Mouse (Mus musculus): Measurements from ENCODE around the gene Wdr45.

DNA sequence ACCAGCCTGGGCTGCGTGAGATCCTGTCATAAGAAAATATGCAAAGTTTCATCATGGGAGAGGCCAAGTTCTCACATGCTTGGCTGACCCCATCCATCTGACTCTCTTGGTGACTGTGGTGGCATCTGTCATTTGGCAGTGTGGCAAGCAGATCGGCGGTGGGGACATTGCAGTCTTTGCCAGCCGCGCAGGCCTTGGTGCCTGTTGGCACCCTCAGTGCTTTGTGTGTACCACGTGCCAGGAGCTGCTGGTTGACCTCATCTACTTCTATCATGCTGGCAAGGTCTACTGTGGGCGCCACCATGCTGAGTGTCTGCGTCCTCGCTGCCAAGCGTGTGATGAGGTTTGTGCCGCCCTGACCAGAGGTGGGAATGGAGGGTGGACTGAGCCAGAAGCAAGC, 49.3 kb upstream of the Wdr45 start:
- no peak for TF ChIP-seq CTCF (IDR thresholded peaks at IDR 0.05; ENCODE audit: extremely low read depth, insufficient read depth, insufficient read length, insufficient replicate concordance)
- no peak for TF ChIP-seq POLR2A (IDR thresholded peaks at IDR 0.05; ENCODE audit: low read depth, low read length)
